Mouse (Mus musculus): ENCODE results near the gene Ndst2.
A peak's percentile ranks its signal among the peaks of the same experiment; 100 is the strongest.

Gene Ndst2

DNA sequence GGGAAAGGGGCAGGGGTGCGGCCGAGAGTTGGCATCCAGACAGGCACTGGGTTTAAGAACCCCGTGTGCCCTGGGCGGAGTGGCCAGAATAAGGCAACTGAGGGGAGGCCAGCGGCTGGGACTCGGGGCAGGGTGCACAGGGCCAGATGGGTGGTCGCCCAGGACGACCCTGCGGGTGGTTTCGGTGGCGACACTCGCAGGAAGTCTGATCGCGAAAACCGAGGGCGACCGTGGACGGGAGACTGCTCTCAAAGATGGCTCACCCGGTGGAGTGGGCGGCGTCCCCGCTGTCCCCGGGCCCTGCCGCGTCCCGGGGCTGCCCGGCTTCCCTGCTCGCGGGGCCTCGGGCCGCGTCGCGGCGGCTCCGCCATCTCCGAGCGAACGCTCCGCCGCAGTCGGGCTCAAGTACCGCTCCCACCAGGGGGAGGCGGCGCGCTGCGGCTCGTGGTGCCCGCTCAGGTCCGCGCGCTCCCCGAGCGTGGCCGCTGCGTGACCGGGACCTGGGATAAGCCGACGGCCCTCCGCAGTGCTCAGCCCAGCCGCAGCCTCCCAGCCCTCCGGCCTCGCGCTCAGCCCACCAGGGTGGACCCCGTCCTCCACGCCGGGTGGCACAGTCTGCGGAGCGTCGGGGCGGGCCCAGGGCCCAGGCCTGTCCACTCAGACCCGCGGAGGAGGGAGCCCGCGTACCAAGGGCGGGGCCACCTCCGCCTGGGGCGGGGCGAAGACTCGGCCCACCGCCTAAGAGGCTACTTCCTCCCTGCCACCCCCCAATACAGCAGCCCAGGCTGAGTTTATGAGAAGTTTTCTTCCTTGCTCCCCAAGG is at the start of gene Ndst2:
Gene Ndst2, minus strand, starts transcription at position 611 of the 823 bp plus-strand sequence.
- peak; percentile 96 for DNase-seq

DNA sequence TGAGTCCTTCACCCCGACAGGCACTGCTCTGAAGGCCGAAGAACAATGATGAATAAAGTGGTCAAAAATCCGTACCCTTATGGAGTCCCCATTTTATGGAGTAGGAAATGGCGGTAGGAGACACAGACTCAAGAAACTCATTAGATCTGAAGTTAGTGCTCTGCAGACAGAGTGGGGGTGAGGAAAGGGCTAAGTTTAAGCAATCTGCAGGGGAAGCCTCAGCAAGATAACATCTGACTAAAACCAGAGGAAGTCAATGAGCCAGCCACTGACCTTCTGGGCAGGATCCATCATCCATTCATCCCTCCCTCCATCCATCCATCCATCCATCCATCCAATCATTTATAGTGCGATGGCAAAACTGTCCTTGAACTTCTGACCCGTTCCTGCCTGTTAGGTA is 49.2 kb upstream of the Ndst2 start:
- DNase-seq = no peak

DNA sequence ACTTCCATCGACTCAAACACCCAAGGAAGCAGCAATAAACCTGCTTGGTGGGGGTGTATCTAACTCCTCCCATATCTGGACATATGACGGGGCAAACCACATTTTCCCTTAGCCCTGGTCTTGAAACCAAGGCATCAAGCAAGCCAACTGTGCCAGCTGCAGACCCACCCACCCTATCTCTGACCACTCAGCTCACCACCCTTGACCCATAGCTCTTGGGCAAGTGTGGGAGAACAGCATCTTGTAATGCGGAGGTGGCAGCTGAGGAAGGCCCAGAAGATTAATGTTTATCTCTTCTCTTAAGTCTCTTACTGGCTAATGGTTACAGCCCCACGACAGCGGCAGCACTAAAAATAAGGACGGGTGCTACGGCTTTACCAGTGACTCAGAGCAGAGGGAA is 48.5 kb upstream of the Ndst2 start:
- no peak for DNase-seq

DNA sequence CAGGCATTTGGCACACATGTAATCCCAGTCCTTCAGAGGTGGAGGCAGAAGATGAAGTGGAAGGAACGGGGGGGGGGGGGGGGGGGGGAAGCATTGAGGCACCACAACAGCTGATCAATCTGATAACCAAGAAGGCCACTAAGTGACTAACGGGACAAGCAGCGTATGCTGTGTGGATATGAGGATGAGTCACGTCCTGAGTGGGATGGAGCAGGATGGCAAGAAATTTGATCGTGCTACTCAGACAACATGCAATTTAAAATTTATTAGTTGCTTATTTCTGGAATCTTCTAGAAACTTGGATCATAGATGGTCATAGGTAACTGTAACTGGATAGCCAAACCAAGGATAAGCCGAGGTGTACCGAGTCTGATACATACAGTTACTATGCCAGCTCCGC is 45.9 kb upstream of the Ndst2 start:
- DNase-seq = no peak

DNA sequence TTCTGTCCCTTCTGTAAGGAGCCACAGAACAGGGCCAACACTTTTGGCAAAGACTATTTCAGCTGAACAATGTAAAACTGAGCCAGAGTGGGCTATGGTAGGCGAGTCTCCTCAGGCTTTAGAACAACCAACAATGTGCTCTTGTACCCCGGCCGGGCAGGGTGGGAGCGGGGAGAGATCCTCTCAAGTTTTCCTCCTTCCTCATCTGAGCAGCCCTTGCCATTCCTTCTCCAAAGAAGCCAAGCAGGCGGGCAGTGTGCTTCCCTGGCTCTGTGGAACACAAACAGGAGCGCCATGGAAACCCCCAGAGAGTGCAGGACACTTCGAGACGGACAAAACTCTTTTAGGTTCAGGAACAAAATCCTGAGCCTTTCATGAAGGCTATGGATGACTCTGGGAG is 44.1 kb upstream of the Ndst2 start:
- DNase-seq = no peak

DNA sequence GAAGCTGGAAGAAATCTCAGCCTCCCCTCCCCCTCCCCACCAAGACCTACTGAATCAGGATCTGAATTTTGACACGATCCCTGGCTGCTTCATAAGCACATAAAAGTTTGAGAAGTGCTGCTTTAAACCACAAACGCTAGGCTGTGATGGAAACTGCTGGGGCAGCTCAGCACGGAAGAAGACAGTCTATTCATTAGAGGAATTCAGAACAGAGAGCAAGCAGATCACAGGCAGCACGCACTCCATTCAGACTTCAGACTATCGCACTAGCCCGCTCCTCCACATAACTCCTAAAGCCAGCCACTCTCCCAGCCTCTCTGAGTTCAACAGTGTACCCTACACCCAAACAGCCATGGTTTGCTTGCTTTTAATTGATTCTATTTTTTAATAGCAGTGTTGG is 41.3 kb upstream of the Ndst2 start:
- DNase-seq = peak; percentile 27

DNA sequence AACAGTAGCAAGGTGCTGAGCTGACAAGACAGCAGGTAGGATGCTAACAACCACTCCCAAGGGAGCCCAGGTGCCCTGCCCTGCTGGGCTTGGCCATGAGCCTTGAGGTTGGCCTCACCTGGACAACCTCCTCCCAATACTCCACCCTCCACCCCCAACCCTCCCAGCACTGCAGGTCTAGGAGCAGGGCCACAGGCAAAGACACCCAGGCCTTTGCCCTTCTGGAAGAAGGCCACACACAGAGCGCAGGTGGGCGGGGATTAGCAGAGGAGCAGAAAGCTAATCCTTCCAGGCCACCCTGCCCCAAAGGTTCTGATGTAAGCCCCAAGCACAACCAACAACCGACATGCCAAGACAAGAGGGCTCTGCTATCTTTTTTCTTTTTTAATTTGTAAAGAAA is 39.0 kb upstream of the Ndst2 start:
- no peak for DNase-seq

DNA sequence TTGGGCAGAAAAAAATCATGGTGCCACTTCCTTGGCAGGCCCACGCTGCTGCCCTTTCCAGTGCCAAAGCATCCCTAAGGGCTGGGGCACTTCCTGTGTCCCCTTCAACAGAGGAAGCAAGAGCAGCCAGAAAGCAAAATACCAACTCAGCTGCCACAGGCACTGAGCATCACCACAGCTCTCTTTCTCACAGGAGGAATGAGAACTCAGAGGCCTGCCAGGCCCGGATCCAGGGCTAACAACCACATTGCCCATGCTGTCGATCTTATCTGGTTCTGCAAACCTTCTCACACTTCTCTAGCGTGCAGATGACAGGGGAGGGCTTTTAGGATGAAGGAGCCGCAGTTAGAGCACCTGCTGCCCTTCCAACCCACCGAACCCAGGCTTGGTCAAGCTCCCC is 38.4 kb upstream of the Ndst2 start:
- DNase-seq = no peak

DNA sequence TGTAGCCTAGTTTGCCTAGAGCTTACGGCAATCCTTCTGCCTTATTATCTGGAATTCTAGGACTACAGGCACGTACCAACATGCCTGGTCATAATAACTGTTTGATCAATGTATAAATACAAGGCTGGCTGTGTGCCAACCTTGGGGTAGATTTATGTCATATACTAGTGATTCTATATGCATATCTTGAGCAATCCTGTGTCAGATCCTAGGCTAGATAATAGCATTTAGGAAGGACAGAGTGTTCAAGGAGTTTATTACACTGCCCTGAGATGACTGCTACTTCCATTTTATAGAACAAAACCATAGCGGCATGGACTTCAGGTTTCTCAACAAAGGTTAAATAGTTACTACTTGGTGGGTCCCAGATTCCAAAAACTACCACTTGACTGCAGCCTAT is 37.6 kb upstream of the Ndst2 start:
- DNase-seq = no peak

DNA sequence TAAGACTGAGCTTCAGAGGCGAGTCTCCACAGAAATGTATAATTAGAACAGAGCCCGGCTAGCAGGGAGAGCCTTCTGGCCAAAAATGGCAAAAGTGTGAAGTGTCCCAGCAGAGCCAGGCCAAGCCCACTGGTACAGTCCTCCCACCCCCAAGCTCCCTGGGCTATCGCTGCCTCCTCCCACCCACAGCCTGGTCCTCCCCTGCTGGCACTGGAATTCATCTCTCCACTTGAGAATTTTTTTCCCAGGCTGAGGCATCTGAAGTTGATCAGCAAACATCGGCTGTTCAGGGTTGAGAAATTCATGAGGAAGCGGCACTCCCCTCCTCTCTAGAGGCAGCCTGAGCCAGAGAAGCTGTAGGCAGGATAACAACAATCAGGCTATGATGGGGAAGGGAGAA is 34.2 kb upstream of the Ndst2 start:
- DNase-seq = no peak

DNA sequence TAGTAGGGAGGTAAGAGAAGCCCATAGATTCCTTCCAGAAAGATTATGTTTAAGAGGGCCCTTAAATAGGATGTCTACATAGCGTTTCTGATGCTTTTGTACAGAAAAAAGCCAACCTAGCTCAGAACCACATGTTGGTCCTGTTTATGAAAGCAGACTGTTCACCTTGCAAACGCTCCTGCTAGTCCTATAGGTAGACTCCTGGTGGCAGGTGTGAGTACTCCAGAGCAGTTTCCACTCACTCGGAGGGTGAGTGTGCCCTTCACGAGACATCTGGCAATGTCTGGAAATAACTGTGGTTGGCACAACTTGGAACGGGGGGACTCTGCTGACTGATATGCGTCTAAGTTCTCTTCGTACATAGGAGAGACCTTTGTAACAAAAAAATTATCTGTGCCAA is 33.6 kb upstream of the Ndst2 start:
- DNase-seq = no peak

DNA sequence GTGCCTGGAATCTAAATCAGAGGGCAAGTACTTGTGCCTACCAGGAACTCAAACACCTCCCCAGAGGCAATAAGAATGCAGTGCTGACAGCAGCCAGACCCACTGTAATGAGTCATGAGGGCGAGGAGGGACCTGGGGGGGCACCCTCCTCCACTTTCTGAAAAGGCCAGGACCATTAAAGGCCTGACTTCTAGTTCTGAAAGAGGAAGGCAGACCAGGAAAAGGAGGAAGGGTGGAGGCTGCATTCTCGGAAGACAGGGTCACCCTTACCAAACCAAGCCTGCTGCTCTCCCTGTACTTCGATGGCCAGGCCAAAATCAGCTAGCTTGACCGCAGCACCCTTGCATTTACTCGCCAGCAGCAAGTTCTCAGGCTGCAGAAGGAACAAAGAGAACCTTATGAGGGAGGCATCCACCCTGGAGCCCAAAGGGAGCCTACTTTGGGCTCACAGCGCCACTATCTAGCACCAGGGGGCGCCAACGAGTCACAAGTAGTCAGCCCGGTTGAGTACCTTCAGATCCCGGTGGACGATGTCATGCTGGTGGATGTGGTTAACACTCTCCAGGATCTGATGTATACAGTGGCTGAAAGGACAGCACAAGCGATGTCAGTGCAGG is 31.4 kb upstream of the Ndst2 start:
- DNase-seq = peak; percentile 91

DNA sequence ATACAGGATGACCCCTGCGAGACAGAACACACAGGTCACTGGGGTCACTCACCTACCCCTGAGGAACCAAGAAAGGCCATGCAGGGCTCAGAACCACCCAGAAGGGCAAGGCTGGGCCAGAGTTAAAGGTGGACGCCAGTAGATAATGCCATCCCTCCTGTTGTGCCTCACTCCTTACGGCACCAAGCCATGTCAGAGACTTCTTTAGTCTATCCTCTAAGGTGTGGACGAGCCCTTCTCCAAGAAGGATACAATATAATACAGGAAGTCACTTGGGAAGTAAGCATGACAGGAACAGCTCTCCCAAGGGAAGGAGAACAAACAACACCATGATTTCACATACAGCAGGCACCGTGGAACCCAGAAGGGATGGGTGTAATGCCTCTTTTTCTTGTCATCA is 30.6 kb upstream of the Ndst2 start:
- DNase-seq = no peak

DNA sequence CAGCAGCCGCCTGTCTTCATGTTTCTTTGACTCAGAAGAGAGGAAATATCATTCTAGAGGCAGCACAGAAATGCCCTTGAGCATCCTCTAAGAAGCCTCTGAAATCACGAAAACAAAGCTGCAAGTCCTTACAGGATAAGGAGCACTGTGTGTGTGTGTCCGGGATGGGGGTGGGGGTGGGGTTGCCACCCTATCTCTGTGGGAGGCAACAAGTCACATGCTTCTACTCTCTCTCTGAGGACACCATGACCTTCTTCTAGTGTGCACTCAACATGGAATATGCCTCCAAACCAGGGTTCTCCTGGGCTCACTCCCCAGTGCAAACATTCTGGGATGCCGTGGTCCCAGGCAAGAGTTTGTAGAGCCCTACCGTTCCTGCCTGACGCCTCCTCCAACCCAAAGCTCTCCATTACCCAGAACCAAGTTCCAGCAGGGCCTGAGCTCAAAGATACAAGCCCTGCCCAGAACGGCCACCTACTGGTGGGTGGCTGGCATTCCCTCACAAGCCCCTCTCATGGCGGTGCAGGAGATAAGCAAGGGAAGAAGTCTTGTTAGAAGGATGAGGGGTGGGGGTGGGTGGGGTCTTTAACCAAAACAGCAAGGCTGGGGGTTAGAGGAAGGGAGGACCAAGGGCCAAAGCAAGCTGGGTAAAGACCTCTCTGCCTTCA is 24.5 kb upstream of the Ndst2 start:
- no peak for DNase-seq

DNA sequence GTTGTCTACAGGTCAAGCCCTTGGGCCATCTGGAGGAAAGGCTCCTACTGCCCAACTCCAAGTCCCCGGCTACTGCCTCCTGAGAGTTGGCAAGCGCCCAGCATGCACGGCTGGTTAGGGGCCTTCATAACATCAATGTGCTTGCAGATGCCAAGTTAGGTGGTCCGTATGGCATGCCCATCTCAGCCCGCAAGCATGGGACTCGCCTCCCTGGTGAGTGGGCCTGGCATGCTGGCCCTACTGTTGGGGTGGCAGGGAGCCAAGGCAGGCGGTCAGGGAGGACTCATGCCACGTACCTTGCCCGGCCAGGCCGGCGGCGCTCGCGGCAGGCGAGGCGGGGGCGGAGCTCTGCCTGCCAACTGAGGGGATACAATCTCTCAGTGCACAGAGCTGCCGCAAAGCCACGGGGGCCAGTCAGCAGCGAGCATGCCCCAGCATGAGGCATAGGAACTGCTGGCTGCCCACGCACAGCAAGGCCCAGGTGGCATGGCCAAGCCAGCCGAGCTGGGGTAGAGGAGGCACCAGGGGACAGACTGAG is 23.1 kb upstream of the Ndst2 start:
- DNase-seq = no peak

DNA sequence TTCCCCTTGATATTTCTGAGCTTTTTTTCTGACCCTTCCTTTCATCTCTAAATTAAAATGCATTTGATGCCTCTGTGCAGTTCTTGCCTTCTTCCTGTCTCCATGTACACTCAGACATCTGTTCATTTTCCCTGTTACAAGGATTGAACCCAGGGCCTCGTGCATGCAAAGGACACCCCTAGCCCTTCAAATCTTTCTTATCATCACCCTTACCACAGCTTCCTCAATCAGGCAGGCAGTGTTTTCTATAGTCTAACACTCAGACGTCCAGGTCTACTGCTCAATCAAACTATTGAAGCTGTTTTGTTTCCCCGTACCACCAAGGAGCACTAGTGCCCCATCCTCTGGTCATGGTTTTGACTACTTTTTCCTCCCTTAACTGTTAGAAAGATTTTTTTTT is 19.4 kb upstream of the Ndst2 start:
- DNase-seq = no peak

DNA sequence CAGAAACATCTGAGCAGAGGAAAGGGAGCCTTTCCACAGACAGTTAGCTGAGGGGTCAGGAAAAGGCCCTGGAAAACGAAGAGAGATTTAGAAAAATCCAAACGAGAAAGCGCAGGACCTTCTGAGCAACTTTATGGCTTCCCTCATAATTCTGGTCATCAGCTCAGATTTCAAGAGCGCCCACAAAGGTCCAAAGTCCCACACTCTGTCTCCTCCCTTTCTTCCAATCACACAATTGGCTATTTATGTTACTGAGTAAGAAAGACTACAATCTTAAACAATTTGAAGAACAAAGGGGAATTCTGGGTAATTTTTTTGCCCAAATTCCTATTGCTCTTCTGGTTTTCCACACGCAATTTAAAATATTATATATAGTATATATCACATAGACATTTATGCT is 16.1 kb upstream of the Ndst2 start:
- DNase-seq = no peak

DNA sequence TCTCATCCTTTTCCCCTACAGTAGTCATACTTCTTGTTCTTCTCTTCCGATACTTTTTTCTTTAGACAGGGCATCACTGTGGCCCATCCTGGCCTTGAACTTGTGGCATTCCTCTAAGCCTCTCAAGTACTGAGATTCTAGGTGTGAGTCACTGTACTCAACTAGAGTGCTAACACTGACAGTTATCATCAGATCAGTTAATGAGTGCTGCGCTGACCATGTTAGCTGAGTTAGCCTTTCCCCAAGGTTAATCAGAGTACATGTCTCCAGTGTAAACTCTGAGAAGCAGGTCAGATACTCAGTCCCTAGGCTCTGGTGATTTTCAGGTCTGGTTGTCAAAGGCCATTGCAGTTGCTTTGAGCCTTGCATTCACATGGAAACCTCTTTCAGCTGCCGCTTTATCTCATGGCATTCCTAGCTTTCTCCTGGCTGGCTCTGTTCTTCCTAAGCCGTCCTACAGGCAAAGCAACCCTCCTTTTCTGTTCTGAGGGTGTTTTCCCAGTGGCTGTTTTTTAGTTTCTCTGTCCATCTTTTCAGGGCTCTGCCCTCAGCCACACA is 15.2 kb upstream of the Ndst2 start:
- no peak for DNase-seq

DNA sequence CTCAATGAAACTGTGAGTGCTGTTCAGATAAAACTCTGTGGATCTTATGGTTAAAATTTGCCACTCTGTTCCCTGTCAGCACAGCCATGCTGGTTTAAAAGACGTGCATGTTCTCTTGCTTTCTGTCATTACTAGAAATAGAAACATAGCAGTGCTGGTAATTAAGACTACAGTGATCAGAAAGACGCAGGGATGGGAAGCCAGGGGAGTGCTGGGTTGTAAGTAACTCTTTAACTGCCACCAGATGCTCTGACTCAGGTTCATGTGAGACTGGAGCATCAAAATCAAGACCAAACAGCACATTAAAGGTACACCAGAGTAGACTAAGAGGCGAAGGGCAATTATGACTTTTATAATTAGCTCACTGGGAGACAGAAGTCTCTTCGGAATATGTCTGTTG is 14.0 kb upstream of the Ndst2 start:
- no peak for DNase-seq

DNA sequence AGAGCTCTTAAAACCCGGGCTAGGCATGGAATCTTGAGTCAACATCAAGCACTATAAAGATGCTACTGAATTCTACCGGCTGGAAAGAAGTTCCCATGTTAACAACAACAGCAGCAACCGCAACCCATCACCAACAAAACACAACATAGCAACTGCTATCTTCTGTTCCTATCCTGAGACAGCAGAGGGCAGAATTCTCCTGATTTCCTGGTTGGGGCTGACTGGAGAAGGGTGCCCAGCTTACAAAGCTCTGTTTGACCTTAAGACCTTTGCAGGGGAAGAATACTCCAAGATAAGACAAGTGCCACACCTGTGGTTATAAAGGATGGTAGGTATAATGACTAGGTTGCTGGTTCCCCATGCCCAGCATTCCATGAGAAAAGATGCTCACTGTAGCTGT is 12.6 kb upstream of the Ndst2 start:
- DNase-seq = no peak

DNA sequence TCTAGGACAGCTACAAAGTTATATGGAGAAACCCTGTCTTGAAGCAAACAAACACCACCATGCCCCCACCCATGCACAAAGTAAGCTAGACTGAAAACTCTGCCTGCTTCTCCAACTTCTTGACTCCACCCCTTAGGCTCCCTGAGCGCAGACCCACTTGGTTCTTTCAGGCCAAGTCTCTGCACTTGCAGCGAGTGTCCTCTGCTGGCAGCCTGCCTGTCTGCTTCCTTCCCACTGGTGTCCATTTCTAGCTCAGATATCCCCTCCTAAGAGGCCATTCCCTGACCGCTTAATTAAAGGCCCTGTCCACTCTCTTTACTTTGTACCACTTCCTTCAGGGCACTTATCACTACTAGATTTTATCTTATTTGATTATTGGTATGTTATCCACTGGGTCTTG is 9.3 kb upstream of the Ndst2 start:
- DNase-seq = no peak

DNA sequence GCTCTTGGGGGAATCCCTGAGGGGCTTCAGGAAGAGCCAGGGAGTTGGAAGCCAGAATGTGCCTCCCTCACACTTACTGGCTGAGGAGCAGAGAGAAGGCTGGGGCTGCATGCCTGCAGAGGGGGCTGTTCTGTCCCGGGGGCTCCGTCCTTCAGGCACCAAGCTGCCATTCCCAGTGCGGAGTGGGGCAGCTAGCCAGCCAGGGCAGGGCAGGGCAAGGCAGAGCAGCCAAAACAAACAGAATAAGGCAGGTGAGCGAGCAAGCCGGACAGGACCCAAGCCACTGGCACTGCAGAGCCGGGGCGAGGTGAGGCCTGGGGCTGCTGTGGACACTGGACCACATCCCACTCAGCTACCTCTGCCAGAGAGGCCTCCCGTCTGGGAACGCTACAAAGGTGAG is 6.9 kb upstream of the Ndst2 start:
- no peak for DNase-seq

DNA sequence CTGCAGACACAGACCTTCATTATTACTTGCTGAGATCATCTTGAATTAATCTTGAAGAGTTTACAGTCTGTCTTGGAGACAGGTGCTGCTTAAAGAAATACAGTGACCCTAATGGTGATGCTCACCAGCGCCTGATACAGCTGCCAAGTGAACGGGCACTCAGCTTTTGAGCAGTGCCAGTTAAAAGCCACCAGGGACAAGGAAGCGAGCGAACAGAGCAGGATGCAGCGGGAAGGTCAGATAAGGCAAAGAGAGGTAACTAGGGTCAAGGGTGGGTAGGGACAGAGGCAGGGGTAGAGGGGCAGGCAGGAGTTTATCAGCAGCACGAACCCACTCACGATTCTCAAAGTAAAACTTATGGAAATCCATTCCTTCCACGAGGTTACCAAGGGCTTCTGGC is 4.1 kb upstream of the Ndst2 start:
- DNase-seq = no peak

DNA sequence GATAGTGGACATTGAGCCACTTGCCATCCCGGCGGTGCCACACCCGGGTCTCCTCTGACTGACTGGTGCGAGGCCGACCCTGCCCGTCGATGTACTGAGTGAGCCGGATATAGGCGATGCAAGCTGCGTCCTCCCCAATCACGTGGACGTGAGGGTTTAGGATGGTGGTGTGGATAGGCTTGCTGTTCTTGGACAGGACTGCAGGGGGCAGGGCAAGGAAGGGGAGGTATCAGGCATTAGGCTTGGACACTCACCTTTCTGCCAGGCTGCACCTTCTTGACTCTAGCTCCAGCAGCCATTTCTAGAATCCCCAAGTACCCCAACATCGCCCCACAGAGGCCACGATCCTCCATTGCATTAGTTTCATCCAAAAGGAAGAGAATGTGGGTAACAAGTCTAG is 2.9 kb upstream of the Ndst2 start:
- peak; percentile 58 for DNase-seq

Measured in embryo, embryonic 11 days (tissue).